Comparison of ENCODE assay signal across 17 mouse cellular contexts in genomic region chr5:124244449-124244848, GRCm38 (mm10).
"Had no signal": no experiment of that assay in that cellular context is flagged by ENCODE, and none has a peak within 500 bp of the region (broad histone marks: within the 10 kb centered on the region; RNA-seq: fewer than 3 reads in every experiment).

No protein-coding gene starts in this region.

- H3K27me3 ChIP-seq: lung, embryonic 15.5 days; megakaryocyte, embryonic 14.5 days; midbrain, embryonic 13.5 days; midbrain, embryonic 15.5 days; neural tube, embryonic 12.5 days; stomach, embryonic 15.5 days had no signal

- H3K27ac ChIP-seq: lung, embryonic 15.5 days; macrophage; midbrain, embryonic 13.5 days; midbrain, embryonic 15.5 days; neural tube, embryonic 12.5 days; stomach, embryonic 15.5 days; stomach, postnatal 0 days had no signal

- H3K4me3 ChIP-seq: lung, embryonic 15.5 days; megakaryocyte, embryonic 14.5 days; midbrain, embryonic 13.5 days; midbrain, embryonic 15.5 days; neural tube, embryonic 12.5 days; stomach, embryonic 15.5 days had no signal

- ATAC-seq: lung, postnatal 0 days; midbrain, embryonic 13.5 days; midbrain, embryonic 15.5 days had no signal

- H3K36me3 ChIP-seq: midbrain, embryonic 13.5 days; midbrain, embryonic 15.5 days; neural tube, embryonic 12.5 days; stomach, embryonic 15.5 days had no signal

- DNase-seq: lung, adult 2 months; lung, postnatal 14 days; lung, postnatal 36 days; right cerebral cortex, postnatal 14 days; thymus, adult 2 months; thymus, postnatal 25 days; thymus, postnatal 4 days had no signal

- H3K9me3 ChIP-seq: lung, embryonic 15.5 days; megakaryocyte, embryonic 14.5 days; midbrain, embryonic 13.5 days; midbrain, embryonic 15.5 days; neural tube, embryonic 12.5 days; stomach, embryonic 15.5 days had no signal

- H3K4me2 ChIP-seq: lung, embryonic 15.5 days; midbrain, embryonic 11.5 days; midbrain, embryonic 13.5 days; midbrain, embryonic 15.5 days; neural tube, embryonic 12.5 days; stomach, embryonic 15.5 days had no signal

- H3K9ac ChIP-seq: lung, embryonic 15.5 days; midbrain, embryonic 13.5 days; midbrain, embryonic 15.5 days; neural tube, embryonic 12.5 days; stomach, embryonic 15.5 days had no signal
